Mouse (Mus musculus): ENCODE measurements around the gene Pelo.

DNA sequence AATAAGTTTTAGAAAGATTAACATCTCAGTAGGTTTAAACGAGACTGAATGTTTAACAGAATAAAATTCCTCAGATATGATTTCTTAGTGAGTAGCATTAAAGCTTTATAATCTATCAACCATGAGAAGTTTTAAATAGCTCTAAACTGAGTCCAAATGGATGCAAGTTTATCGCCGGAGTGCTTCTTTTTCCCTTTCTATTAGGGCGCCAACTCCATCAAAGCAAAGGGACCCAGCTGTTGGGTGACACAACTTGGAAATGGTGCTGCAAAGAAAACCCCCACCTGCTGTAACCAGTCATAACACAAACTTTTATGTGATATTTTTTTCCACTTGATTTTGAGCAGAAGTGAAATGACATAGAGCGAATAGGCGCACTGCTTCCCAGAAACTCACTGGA lies 17.6 kb downstream of the Pelo start:
- no peak for TF ChIP-seq CTCF (conservative IDR thresholded peaks at IDR 0.05; ENCODE audit: low read length)
- no peak for TF ChIP-seq POU5F1 (IDR thresholded peaks at IDR 0.05; ENCODE audit: borderline replicate concordance, low read length)

Data from E14TG2a.4 (cell line).